Mouse (Mus musculus): ENCODE results near the gene Dapp1. TPM values are rescaled to one million over a fixed set of nuclear protein-coding genes. Genes with fewer than 3 reads are reported as not detected.
"Not testable (repeated sequence)": the region's sequence is repeated elsewhere in the genome, so short reads cannot be mapped to it uniquely, and the experiment has no call there.

Gene Dapp1
- total RNA-seq, 4 experiments from 2014 or later = 5.3 to 8.4 (median 7.6) TPM

GRCm38 (mm10) chr3:137955560-137956081 lies 25.7 kb downstream of the Dapp1 start:
- DNase-seq (ENCODE audit: low spot score in 2 of 2) = no peak

- no peak for DNase-seq (ENCODE audit: low spot score in 2 of 2)
These were observed 27.0 kb downstream of the Dapp1 start for GRCm38 (mm10) chr3:137954256-137954916.

GRCm38 (mm10) chr3:137952914-137953880 lies 28.1 kb downstream of the Dapp1 start:
- DNase-seq (ENCODE audit: low spot score in 2 of 2) = peak; percentile 64 to 71

- no peak for DNase-seq (ENCODE audit: low spot score in 2 of 2)
These were observed 29.0 kb downstream of the Dapp1 start for GRCm38 (mm10) chr3:137952225-137952913.

GRCm38 (mm10) chr3:137951819-137952218 lies 29.5 kb downstream of the Dapp1 start:
- no peak for DNase-seq (ENCODE audit: low spot score in 2 of 2)

GRCm38 (mm10) chr3:137951302-137951701 lies 30.0 kb downstream of the Dapp1 start:
- not testable (repeated sequence) for DNase-seq (ENCODE audit: low spot score in 2 of 2)

- no peak for DNase-seq (ENCODE audit: low spot score in 2 of 2)
These were observed 31.0 kb downstream of the Dapp1 start for GRCm38 (mm10) chr3:137950191-137950885.

- no peak for DNase-seq (ENCODE audit: low spot score in 2 of 2)
These were observed 33.8 kb downstream of the Dapp1 start for GRCm38 (mm10) chr3:137947525-137947924.

GRCm38 (mm10) chr3:137946827-137947226 lies 34.5 kb downstream of the Dapp1 start:
- no peak for DNase-seq (ENCODE audit: low spot score in 2 of 2)

GRCm38 (mm10) chr3:137943737-137944154 lies 37.6 kb downstream of the Dapp1 start:
- no peak for DNase-seq (ENCODE audit: low spot score in 2 of 2)

- no peak for DNase-seq (ENCODE audit: low spot score in 2 of 2)
These were observed 39.2 kb downstream of the Dapp1 start for GRCm38 (mm10) chr3:137942098-137942622.

- no peak for DNase-seq (ENCODE audit: low spot score in 2 of 2)
These were observed 39.8 kb downstream of the Dapp1 start for GRCm38 (mm10) chr3:137941555-137941954.

- no peak for DNase-seq (ENCODE audit: low spot score in 2 of 2)
These were observed 40.6 kb downstream of the Dapp1 start for GRCm38 (mm10) chr3:137940757-137941156.

- DNase-seq (ENCODE audit: low spot score in 2 of 2) = no peak
These were observed 42.7 kb downstream of the Dapp1 start for GRCm38 (mm10) chr3:137938608-137939007.

- DNase-seq (ENCODE audit: low spot score in 2 of 2) = no peak
These were observed 44.8 kb downstream of the Dapp1 start for GRCm38 (mm10) chr3:137936541-137936940.

GRCm38 (mm10) chr3:137935570-137936525 lies 45.5 kb downstream of the Dapp1 start:
- no peak for DNase-seq (ENCODE audit: low spot score in 2 of 2)

- no peak for DNase-seq (ENCODE audit: low spot score in 2 of 2)
These were observed 47.4 kb downstream of the Dapp1 start for GRCm38 (mm10) chr3:137933986-137934385.

GRCm38 (mm10) chr3:137932748-137933147 lies 48.6 kb downstream of the Dapp1 start:
- DNase-seq (ENCODE audit: low spot score in 2 of 2) = no peak

GRCm38 (mm10) chr3:137929940-137930339 lies 51.4 kb downstream of the Dapp1 start:
- DNase-seq (ENCODE audit: low spot score in 2 of 2) = no peak
